Mouse (Mus musculus): ENCODE measurements at regions not wholly inside any gene's neighbourhood (a gene's known extent, or its start where the extent isn't known, plus 50 kb on each side); places are given as distances from the start of the nearest gene placed in this dataset.

DNA sequence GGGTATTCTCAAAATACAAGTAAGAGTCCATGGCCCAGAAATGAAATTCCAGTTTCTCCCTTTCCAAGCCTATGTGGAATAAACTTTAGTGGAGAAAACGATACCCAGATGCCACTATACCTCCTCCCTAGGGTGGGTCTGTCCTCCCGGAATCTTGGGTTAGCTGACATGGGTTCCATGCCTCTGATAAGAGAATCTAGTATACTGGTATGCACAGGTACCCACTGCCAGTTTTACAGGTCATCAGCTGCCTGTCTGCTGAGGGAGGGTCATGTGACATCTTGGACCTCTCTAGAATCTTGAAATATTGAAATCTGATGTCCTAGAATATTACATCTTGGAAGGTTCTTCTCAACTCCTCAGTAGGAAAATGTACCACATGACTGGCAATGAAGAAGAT, 172.5 kb downstream of the Cd83 start:
- TF ChIP-seq TAL1 (IDR thresholded peaks at IDR 0.05; ENCODE audit: low read length) (no peak), GATA1 (IDR thresholded peaks at IDR 0.05; ENCODE audit: low read length) (no peak)

All from erythroblast, embryonic 14.5 days (primary cell).